Mouse (Mus musculus) G1E-ER4 (cell line): ENCODE results near the gene Steap3. TPM values are rescaled to one million over a fixed set of nuclear protein-coding genes. Genes with fewer than 3 reads are reported as not detected.

ENCODE experiments used
- GATA1 ChIP-seq: IDR thresholded peaks from one replicate; pipeline ENCODE4 v1.8.0; 2012; ENCODE audit warnings: low read length, inconsistent platforms
- polyA plus RNA-seq: library from polyadenylated mRNA; stranded (reverse); fragments of >175 nt; gene quantifications from 2 replicates; pipeline ENCODE4 v1.2.3, GENCODE M21; 2012

Steap3 gene
- polyA plus RNA-seq, 1 experiment = 122 TPM

DNA sequence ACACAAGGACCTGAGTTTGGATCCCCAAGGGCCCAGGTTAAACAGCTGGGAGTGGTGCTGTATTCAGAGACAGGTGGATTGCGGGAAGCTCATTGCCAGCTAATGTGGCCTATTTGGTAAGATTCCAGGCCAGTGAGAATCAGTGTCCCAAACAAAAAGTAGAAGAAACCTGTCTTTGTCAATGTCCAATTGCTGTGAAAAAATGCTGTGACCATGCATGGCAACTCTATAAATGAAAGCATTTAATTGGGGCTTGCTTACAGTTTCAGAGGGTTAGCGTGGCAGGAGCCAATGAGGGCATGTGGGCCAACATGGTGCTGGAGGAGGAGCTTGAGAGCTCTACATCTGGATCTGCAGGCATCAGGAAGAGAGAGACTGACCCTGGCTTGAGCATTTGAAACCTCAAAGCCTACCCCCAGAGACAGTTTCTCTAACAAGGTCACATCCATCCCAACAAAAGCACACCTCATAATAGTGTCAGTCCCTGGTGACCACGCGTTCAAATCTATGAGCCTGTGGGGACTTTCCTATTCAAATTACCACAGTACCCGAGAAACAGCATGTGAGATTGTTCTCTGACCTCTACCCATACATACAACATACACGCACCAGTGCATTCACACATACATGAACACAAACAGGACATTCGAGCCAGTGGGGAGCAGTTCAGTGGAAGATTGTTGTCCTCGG lies 126.8 kb downstream of the Steap3 start:
- TF ChIP-seq GATA1 = no peak

- TF ChIP-seq GATA1 = no peak
Measured at GRCm38 (mm10) chr1:120142551-120142950, 130.0 kb downstream of the Steap3 start.

Other genes starting within 250 kb of the Steap3 start
- gene Tmem37, start 198.6 kb downstream of the Steap3 start, polyA plus RNA-seq = not detected in 2 replicates
- gene Dbi, start 151.6 kb downstream of the Steap3 start, polyA plus RNA-seq = 11.0 and 13.5 TPM in 2 replicates
- 5.1 and 10.0 TPM in 2 replicates for gene 3110009E18Rik, start 151.5 kb downstream of the Steap3 start, polyA plus RNA-seq
- gene C1ql2, start 67.9 kb upstream of the Steap3 start, polyA plus RNA-seq = not detected in 2 replicates
- not detected in 2 replicates for gene Marco, start 232.3 kb upstream of the Steap3 start, polyA plus RNA-seq